Mouse (Mus musculus): Measurements from ENCODE around the gene Samd11. TPM values are rescaled to one million over a fixed set of nuclear protein-coding genes. Genes with fewer than 3 reads are reported as not detected.

Gene Samd11
- 0.29 and 1.1 TPM in 2 replicates for polyA plus RNA-seq (2012; rRNA removed)

GRCm38 (mm10) chr4:156255078-156255839 lies at the start of gene Samd11:
Gene Samd11 (minus strand): TSS chr4:156255657.

DNA sequence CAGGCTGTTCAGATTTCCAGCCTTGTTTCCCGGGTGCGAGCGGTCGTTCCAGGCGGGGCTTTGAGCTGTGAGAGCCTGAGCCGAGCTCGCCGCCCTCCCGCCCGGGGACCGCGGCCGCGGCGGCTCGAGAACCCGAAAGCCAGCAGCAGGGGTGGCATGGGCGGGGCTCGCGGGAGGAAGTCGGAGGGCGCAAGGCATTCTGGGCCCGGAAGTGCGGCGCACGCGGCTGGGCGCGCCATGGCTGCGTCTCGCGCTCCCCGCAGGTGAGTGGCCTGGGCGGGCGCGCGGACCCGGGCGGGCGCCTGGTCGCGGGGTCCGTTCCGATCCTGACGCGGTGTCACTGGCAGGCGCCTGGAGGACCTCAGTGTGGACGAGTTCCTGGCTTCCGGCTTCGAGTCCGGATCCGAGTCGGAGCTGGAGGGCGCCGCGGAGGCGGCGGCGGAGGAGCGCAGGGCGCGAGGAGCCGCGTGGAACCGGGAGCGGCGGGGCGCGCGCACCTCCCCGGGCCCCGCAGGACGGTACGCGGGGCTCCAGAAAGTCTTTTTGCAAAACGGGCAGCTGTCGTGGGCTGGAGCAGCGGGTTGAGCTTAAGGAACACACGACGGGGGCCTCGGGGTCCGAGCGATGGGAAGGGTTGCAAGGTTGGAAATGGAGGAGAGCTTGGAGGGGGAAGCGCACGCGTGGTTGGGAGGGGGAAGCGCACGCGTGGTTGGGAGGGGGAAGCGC lies 19.5 kb downstream of the Samd11 start, which contains the start of gene Noc2l:
Gene Noc2l, plus strand, starts transcription at position 203 of the 726 bp plus-strand sequence.

GRCm38 (mm10) chr4:156234701-156235213 lies 20.7 kb downstream of the Samd11 start, which contains the start of gene Plekhn1:
Gene Plekhn1 (minus strand): TSS chr4:156234857.

GRCm38 (mm10) chr4:156215649-156216048 lies 39.8 kb downstream of the Samd11 start, which contains the start of gene Perm1:
Gene Perm1 (plus strand): TSS chr4:156215868.

DNA sequence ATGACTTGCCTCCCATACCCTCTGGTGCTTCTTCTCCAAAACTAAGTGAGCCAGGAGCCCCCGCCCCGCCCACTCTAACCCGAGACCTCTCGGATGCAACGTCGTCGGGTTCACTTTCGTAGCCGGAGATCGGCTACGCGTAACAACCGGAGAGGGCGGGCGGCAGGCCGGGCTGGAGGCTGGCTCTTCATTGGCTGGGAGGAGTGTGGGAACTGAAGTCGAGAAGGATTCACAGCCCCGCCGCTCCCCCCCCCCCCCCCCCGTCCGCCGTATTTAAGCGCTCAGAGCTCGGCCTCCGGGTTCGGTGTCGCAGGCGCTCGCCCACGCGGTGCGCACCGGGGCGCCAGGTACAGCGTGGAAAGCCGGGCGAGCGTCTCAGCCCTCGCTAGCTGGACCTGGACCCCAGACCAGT lies 52.5 kb downstream of the Samd11 start, which contains the start of gene AW011738:
Gene AW011738, plus strand, starts transcription at position 304 of the 412 bp plus-strand sequence.

GRCm38 (mm10) chr4:156200623-156201475 lies 54.6 kb downstream of the Samd11 start, which contains the start of gene Isg15:
Gene Isg15 (minus strand): TSS chr4:156200818.

DNA sequence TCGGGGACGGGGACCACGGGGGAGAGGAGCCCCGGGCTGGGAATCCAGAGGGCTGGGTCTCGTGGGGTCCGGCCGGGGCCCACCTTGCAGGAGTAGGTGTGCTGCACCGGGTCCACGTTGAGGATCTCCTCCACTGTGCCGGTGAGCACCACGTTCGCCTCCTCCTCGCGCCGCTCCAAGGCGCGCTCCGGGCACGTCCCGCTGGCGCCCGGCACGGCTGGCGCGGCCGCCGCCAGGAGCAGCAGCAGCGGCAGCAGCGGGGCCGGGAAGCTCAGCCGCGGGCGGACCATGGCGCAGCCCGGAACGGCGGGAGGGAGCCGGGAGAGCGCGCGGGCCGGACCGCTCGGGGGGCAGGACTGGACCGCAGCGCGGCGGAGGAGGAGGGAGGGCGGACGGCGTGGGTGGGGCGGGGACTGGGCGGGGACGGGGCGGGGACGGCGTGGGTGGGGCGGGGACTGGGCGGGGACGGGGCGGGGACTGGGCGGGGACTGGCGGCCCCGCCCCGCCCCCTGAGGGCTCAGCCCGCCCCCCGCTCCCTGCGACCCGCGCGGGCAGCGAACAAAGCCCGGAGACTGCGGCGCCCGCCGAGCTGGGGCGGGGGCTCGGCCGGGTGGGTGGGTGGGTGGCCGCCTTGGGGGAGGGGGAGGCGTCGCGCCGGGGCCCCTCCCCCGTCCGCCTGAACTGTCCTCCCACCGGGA lies 58.2 kb downstream of the Samd11 start, which contains the start of gene Agrn:
Gene Agrn, minus strand, starts transcription at position 358 of the 698 bp plus-strand sequence.

Other genes with a start within 250 kb of the Samd11 start
- 5.3 and 6.2 TPM in 2 replicates for gene Tnfrsf4, start 241.8 kb downstream of the Samd11 start, polyA plus RNA-seq (2012; rRNA removed)
- 5.0 and 6.4 TPM in 2 replicates for gene Tnfrsf18, start 229.5 kb downstream of the Samd11 start, polyA plus RNA-seq (2012; rRNA removed)
- 27.0 and 29.4 TPM in 2 replicates for gene Ttll10, start 196.2 kb downstream of the Samd11 start, polyA plus RNA-seq (2012; rRNA removed)
- gene 9430015G10Rik, start 145.7 kb downstream of the Samd11 start, polyA plus RNA-seq (2012; rRNA removed), result 14.3 and 19.4 TPM in 2 replicates
- gene Rnf223, start 125.1 kb downstream of the Samd11 start, polyA plus RNA-seq (2012; rRNA removed), result 0.47 and 0.79 TPM in 2 replicates
- gene Agrn, start 58.2 kb downstream of the Samd11 start, polyA plus RNA-seq (2012; rRNA removed), result 54.9 and 60.1 TPM in 2 replicates
- gene Isg15, start 54.8 kb downstream of the Samd11 start, polyA plus RNA-seq (2012; rRNA removed), result 5.8 and 9.0 TPM in 2 replicates
- gene AW011738, start 52.4 kb downstream of the Samd11 start, polyA plus RNA-seq (2012; rRNA removed), result 1.1 and 1.2 TPM in 2 replicates
- 0.05 and 0.13 TPM in 2 replicates for gene Perm1, start 39.8 kb downstream of the Samd11 start, polyA plus RNA-seq (2012; rRNA removed)
- 50.0 and 54.1 TPM in 2 replicates for gene Plekhn1, start 20.8 kb downstream of the Samd11 start, polyA plus RNA-seq (2012; rRNA removed)
- 55.0 and 58.5 TPM in 2 replicates for gene Noc2l, start 19.6 kb downstream of the Samd11 start, polyA plus RNA-seq (2012; rRNA removed)
- not detected in 2 replicates for gene Vmn2r-ps159, start 75.4 kb upstream of the Samd11 start, polyA plus RNA-seq (2012; rRNA removed)